Mouse (Mus musculus): ENCODE measurements around the gene Dmrtc2. TPM values are rescaled to one million over a fixed set of nuclear protein-coding genes. Genes with fewer than 3 reads are reported as not detected.
A peak's percentile ranks its signal among the peaks of the same experiment; 100 is the strongest.
"Not testable (repeated sequence)": the region's sequence is repeated elsewhere in the genome, so short reads cannot be mapped to it uniquely, and the experiment has no call there.

Gene Dmrtc2
- polyA plus RNA-seq, 2 experiments = 0.19 TPM; not detected in 1

- H3K9ac ChIP-seq (ENCODE audit: low read depth, low read length, severe bottlenecking) = no peak overlapping the region
- 78% methylated on average over 6 of the region's 6 CpGs for WGBS
- H3K4me2 ChIP-seq (replicated peaks; ENCODE audit: low read depth, low read length, severe bottlenecking) = no peak overlapping the region
- H3K36me3 ChIP-seq (ENCODE audit: control insufficient read depth, insufficient read depth, low read length) = peaks cover 59% of the 10 kb centered on the region
- H3K4me1 ChIP-seq (ENCODE audit: control insufficient read depth, insufficient read depth, low read length) = peaks cover 16% of the 10 kb centered on the region
- no peaks in the 10 kb centered on the region for H3K9me3 ChIP-seq (ENCODE audit: control insufficient read depth, low read length)
- no peak for ATAC-seq (ENCODE audit: low FRiP score, low read depth)
- no peak overlapping the region for H3K27ac ChIP-seq (replicated peaks; ENCODE audit: low read depth, low read length)
- no peaks in the 10 kb centered on the region for H3K27me3 ChIP-seq (ENCODE audit: control insufficient read depth, insufficient read depth, low read length)
- no peak for DNase-seq (ENCODE audit: low spot score)
- TF ChIP-seq POLR2A (IDR thresholded peaks at IDR 0.05; ENCODE audit: borderline replicate concordance, extremely low read depth, insufficient read depth, insufficient read length) = no peak
- H3K4me3 ChIP-seq (replicated peaks; ENCODE audit: low read length) = no peak overlapping the region
These were observed 19.8 kb downstream of the Dmrtc2 start for GRCm38 (mm10) chr7:24889431-24890220.

GRCm38 (mm10) chr7:24890281-24891216, 20.7 kb downstream of the Dmrtc2 start:
- ATAC-seq (ENCODE audit: low FRiP score, low read depth) (peak; percentile 58), DNase-seq (ENCODE audit: low spot score) (peak; percentile 87)
- 0 out of 2 replicates have a peak overlapping the region, but pooled peaks have one; percentile 7 for H3K9ac ChIP-seq (ENCODE audit: low read depth, low read length, severe bottlenecking)
- H3K36me3 ChIP-seq (ENCODE audit: control insufficient read depth, insufficient read depth, low read length) = peaks cover 57% of the 10 kb centered on the region
- H3K9me3 ChIP-seq (ENCODE audit: control insufficient read depth, low read length) = no peaks in the 10 kb centered on the region
- no peak overlapping the region for H3K27ac ChIP-seq (replicated peaks; ENCODE audit: low read depth, low read length)
- no peak overlapping the region for H3K4me3 ChIP-seq (replicated peaks; ENCODE audit: low read length)
- H3K4me1 ChIP-seq (ENCODE audit: control insufficient read depth, insufficient read depth, low read length) = peaks cover 14% of the 10 kb centered on the region
- WGBS = 30% methylated on average over 10 of the region's 10 CpGs
- H3K27me3 ChIP-seq (ENCODE audit: control insufficient read depth, insufficient read depth, low read length) = no peaks in the 10 kb centered on the region
- TF ChIP-seq POLR2A (IDR thresholded peaks at IDR 0.05; ENCODE audit: borderline replicate concordance, extremely low read depth, insufficient read depth, insufficient read length) = no peak
- H3K4me2 ChIP-seq (replicated peaks; ENCODE audit: low read depth, low read length, severe bottlenecking) = no peak overlapping the region

GRCm38 (mm10) chr7:24891241-24892124, 21.6 kb downstream of the Dmrtc2 start:
- Histone ChIP-seq H3K4me1 (ENCODE audit: control insufficient read depth, insufficient read depth, low read length) (peaks cover 5% of the 10 kb centered on the region), H3K27ac (replicated peaks; ENCODE audit: low read depth, low read length) (no peak overlapping the region), H3K9ac (ENCODE audit: low read depth, low read length, severe bottlenecking) (0 out of 2 replicates have a peak overlapping the region, but pooled peaks have one; percentile 7), H3K4me2 (replicated peaks; ENCODE audit: low read depth, low read length, severe bottlenecking) (no peak overlapping the region), H3K4me3 (replicated peaks; ENCODE audit: low read length) (no peak overlapping the region), H3K36me3 (ENCODE audit: control insufficient read depth, insufficient read depth, low read length) (peaks cover 48% of the 10 kb centered on the region), H3K9me3 (ENCODE audit: control insufficient read depth, low read length) (no peaks in the 10 kb centered on the region), H3K27me3 (ENCODE audit: control insufficient read depth, insufficient read depth, low read length) (no peaks in the 10 kb centered on the region)
- ATAC-seq (ENCODE audit: low FRiP score, low read depth) (no peak), DNase-seq (ENCODE audit: low spot score) (no peak)
- WGBS = 63% methylated on average over 3 of the region's 3 CpGs
- no peak for TF ChIP-seq POLR2A (IDR thresholded peaks at IDR 0.05; ENCODE audit: borderline replicate concordance, extremely low read depth, insufficient read depth, insufficient read length)

- Histone ChIP-seq H3K27ac (replicated peaks; ENCODE audit: low read depth, low read length) (no peak overlapping the region), H3K36me3 (ENCODE audit: control insufficient read depth, insufficient read depth, low read length) (peaks cover 41% of the 10 kb centered on the region)
These were observed 22.3 kb downstream of the Dmrtc2 start for GRCm38 (mm10) chr7:24892125-24892583.

GRCm38 (mm10) chr7:24895749-24896148, 25.9 kb downstream of the Dmrtc2 start:
- 93% methylated on average over 2 of the region's 2 CpGs for WGBS
- H3K36me3 ChIP-seq (ENCODE audit: control insufficient read depth, insufficient read depth, low read length); H3K9ac ChIP-seq (ENCODE audit: low read depth, low read length, severe bottlenecking); H3K9me3 ChIP-seq (ENCODE audit: control insufficient read depth, low read length); H3K4me3 ChIP-seq (replicated peaks; ENCODE audit: low read length); H3K4me2 ChIP-seq (replicated peaks; ENCODE audit: low read depth, low read length, severe bottlenecking); DNase-seq (ENCODE audit: low spot score); H3K27me3 ChIP-seq (ENCODE audit: control insufficient read depth, insufficient read depth, low read length); ATAC-seq (ENCODE audit: low FRiP score, low read depth); H3K27ac ChIP-seq (replicated peaks; ENCODE audit: low read depth, low read length); H3K4me1 ChIP-seq (ENCODE audit: control insufficient read depth, insufficient read depth, low read length): not testable (repeated sequence)

More at GRCm38 (mm10) chr7:24892125-24892583, 22.3 kb downstream of the Dmrtc2 start:
- Histone ChIP-seq H3K4me3 (replicated peaks; ENCODE audit: low read length) (no peak overlapping the region), H3K9ac (ENCODE audit: low read depth, low read length, severe bottlenecking) (no peak overlapping the region), H3K4me1 (ENCODE audit: control insufficient read depth, insufficient read depth, low read length) (no peaks in the 10 kb centered on the region), H3K9me3 (ENCODE audit: control insufficient read depth, low read length) (no peaks in the 10 kb centered on the region), H3K4me2 (replicated peaks; ENCODE audit: low read depth, low read length, severe bottlenecking) (no peak overlapping the region), H3K27me3 (ENCODE audit: control insufficient read depth, insufficient read depth, low read length) (no peaks in the 10 kb centered on the region)
- TF ChIP-seq POLR2A (IDR thresholded peaks at IDR 0.05; ENCODE audit: borderline replicate concordance, extremely low read depth, insufficient read depth, insufficient read length) = no peak
- 63% methylated on average over 2 of the region's 2 CpGs for WGBS
- ATAC-seq (ENCODE audit: low FRiP score, low read depth) (no peak), DNase-seq (ENCODE audit: low spot score) (no peak)
